Mouse (Mus musculus) limb, embryonic 14.5 days (tissue): ENCODE data around the gene Rpn2. TPM values are rescaled to one million over a fixed set of nuclear protein-coding genes. Genes with fewer than 3 reads are reported as not detected.

Experiments used
- ATAC-seq: fragments of 200-750 bp; cut with Nextera tagmentation; 2 replicates; pipeline ENCODE4 v1.8.0; 2017; ENCODE audit warnings: low read depth, moderate number of reproducible peaks, moderate TSS enrichment; ENCODE audit not compliant: low FRiP score
- DNase-seq: peaks from one replicate; pipeline ENCODE4 v3.0.0-alpha.2; 2015; ENCODE audit warnings: low spot score
- H3K27ac ChIP-seq: fragments of 300-500 bp; sonication (generic); replicated peaks from 2 replicates; pipeline ENCODE4 v1.5.1; 2014; ENCODE audit warnings: low read depth, mild to moderate bottlenecking, low read length, moderate library complexity, mixed read lengths
- H3K27me3 ChIP-seq: fragments of 300-500 bp; sonication (generic); 2 replicates; pipeline ENCODE4 v1.6.1; 2014; ENCODE audit warnings: low read length, mixed read lengths; ENCODE audit not compliant: control insufficient read depth, insufficient read depth
- H3K36me3 ChIP-seq: fragments of 300-500 bp; sonication (generic); 2 replicates; pipeline ENCODE4 v1.6.1; 2014; ENCODE audit warnings: mild to moderate bottlenecking, low read length, moderate library complexity, mixed read lengths; ENCODE audit not compliant: control insufficient read depth, insufficient read depth
- H3K4me1 ChIP-seq: fragments of 300-500 bp; sonication (generic); 2 replicates; pipeline ENCODE4 v1.6.1; 2014; ENCODE audit warnings: antibody characterized with exemption, low read length, mixed read lengths; ENCODE audit not compliant: control insufficient read depth, insufficient read depth
- H3K4me2 ChIP-seq: fragments of 300-500 bp; sonication (generic); replicated peaks from 2 replicates; pipeline ENCODE4 v1.6.1; 2014; ENCODE audit warnings: low read depth, mild to moderate bottlenecking, low read length, moderate library complexity; ENCODE audit not compliant: severe bottlenecking
- H3K4me3 ChIP-seq: fragments of 300-500 bp; sonication (generic); replicated peaks from 2 replicates; pipeline ENCODE4 v1.5.1; 2014; ENCODE audit warnings: low read length
- H3K9ac ChIP-seq: fragments of 300-500 bp; sonication (generic); 2 replicates; pipeline ENCODE4 v1.6.1; 2014; ENCODE audit warnings: mild to moderate bottlenecking, low read depth, low read length, moderate library complexity; ENCODE audit not compliant: severe bottlenecking
- H3K9me3 ChIP-seq: fragments of 300-500 bp; sonication (generic); 2 replicates; pipeline ENCODE4 v1.6.1; 2016; ENCODE audit warnings: low read length; ENCODE audit not compliant: control insufficient read depth
- POLR2A ChIP-seq: fragments of 200-500 bp; IDR thresholded peaks from 2 replicates; pipeline ENCODE4 v1.8.0; 2012; ENCODE audit warnings: inconsistent platforms, mild to moderate bottlenecking, moderate library complexity, borderline replicate concordance; ENCODE audit not compliant: insufficient read depth, insufficient read length; ENCODE audit errors: extremely low read depth
- WGBS: fragments of 180-500 bp; shearing (Covaris S2); extraction: QIAGEN DNeasy Blood & Tissue Kit; methylation state at CpG from one replicate; pipeline ENCODE4 v1.1.7; 2014; 5-methylcytosine and 5-hydroxymethylcytosine counted together
- polyA plus RNA-seq, 2 experiments: library from polyadenylated mRNA; depleted of rRNA in 1 of 2; stranded (reverse) in 1 of 2; unstranded in 1 of 2; fragments of >200 nt; fragmentation: Nextera tagmentation in 1 of 2; extraction: Ambion mirVana in 1 of 2; gene quantifications; 2 replicates each; pipeline versions ENCODE4 v1.2.1 to v1.2.3; 2012 to 2014

Rpn2 gene
- polyA plus RNA-seq, 2 experiments, result 307 to 329 TPM

DNA sequence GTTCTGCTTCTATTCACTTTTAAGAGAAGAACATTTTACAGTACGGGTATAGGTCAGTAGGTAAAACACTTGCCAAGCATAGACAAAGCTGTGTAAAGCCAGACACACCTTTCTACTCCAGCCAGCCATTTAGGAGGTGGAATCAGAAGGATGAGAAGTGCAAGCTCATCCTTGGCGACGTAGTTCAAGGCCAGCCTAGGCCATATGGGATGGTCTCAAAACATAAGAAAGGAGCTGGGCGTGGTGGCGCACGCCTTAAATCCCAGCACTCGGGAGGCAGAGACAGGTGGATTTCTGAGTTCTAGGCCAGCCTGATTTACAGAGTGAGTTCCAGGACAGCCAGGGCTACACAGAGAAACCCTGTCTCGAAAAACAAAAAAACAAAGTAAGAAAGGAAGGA, 30.8 kb downstream of the Rpn2 start:
- WGBS, result 94% methylated on average over 8 of the region's 8 CpGs
- DNase-seq (no peak), ATAC-seq (no peak)
- no peak overlapping the region for H3K4me3 ChIP-seq
- peaks cover 12% of the 10 kb centered on the region; the same call in 1 of the 2 replicates for H3K4me1 ChIP-seq
- no peak overlapping the region for H3K27ac ChIP-seq
- H3K27me3 ChIP-seq, result no peaks in the 10 kb centered on the region
- peaks cover 73% of the 10 kb centered on the region for H3K36me3 ChIP-seq
- TF ChIP-seq POLR2A, result no peak
- H3K9ac ChIP-seq, result no peak overlapping the region
- no peaks in the 10 kb centered on the region for H3K9me3 ChIP-seq
- H3K4me2 ChIP-seq, result no peak overlapping the region

DNA sequence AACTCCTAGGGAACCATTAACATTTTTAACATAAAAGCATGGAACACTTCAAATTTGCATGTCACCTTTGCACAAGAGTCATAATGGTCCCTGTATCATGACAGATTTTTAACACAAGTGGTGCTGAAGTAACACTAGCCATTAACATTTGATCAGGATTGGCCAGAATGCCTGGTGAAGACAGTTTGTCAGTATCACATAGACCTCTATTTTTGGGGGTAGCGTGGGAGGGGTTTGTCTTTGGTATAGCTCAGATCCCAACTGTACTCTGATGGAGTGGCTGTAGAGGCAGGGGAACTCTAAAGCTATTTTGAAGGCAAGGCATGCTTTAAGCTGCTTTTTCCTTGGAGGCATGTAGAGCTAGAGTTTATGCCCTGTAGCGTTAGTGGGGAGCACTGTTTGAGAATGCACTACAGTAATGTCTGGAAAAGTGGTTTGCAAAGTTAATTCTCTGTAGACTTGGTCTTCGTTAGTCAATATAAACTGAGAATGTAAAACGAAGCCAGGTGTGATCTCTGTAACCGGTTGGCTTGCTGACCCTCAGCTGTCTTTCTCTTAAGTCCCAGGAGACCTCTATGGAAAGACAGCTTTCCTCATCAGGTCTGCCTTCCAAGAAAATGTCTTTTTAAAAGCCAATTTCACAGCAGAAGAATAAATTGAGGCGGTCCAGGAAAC, 32.3 kb downstream of the Rpn2 start:
- no peak overlapping the region for H3K9ac ChIP-seq
- no peak overlapping the region for H3K4me3 ChIP-seq
- ATAC-seq, result peak; percentile 56; the same call in 1 of the 2 replicates
- H3K27ac ChIP-seq, result no peak overlapping the region
- H3K36me3 ChIP-seq, result peaks cover 81% of the 10 kb centered on the region
- peak; percentile 41 for DNase-seq
- H3K9me3 ChIP-seq, result no peaks in the 10 kb centered on the region
- no peak overlapping the region for H3K4me2 ChIP-seq
- TF ChIP-seq POLR2A, result no peak
- no peaks in the 10 kb centered on the region for H3K27me3 ChIP-seq
- H3K4me1 ChIP-seq, result peaks cover 6% of the 10 kb centered on the region; the same call in 1 of the 2 replicates
- WGBS, result 76% methylated on average over 6 of the region's 6 CpGs

DNA sequence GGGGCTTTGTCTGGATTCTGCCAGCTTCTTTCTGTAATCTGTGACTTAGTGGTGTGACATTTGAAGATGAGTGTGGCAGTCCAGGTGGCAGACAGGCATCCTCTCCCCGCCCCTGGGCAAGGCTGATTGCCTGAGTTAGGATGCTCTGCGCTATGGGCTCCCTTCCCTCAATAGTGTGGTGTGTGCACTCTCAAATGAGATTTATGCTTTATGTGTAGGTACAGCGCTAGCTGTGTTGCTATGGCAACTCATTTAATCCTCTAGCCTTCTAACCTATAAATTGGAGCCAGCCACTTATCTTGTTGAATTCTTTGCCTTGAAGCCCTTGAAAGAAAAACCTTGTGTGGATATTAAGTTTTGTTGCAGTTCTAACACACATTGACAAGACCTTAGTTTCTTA, 34.9 kb downstream of the Rpn2 start:
- TF ChIP-seq POLR2A, result no peak
- H3K4me3 ChIP-seq, result no peak overlapping the region
- no peak overlapping the region for H3K27ac ChIP-seq
- ATAC-seq (no peak), DNase-seq (no peak)
- no peak overlapping the region for H3K4me2 ChIP-seq
- no peaks in the 10 kb centered on the region for H3K4me1 ChIP-seq
- H3K9me3 ChIP-seq, result no peaks in the 10 kb centered on the region
- H3K36me3 ChIP-seq, result peaks cover 95% of the 10 kb centered on the region
- 77% methylated on average over 3 of the region's 3 CpGs for WGBS
- no peaks in the 10 kb centered on the region for H3K27me3 ChIP-seq
- no peak overlapping the region for H3K9ac ChIP-seq

DNA sequence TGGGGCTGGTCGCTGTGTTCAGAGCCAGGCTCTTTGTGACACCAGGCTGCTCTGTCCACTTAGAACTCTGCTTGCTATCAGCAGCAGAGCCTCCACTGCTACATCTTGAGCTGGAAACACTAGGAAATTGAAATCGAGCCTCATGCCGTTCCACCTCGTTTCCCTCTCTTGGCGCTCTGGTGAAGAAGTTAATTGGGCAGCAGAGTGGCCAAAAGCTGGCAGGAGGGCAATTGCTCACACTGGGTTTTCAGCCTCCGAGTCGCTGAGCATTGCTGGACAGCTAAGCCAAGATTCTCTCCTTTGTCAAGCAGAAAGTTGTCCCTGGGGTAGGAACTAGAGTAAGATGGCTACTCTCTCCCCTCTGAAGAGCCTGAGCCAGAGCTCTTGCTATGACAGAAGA, 35.5 kb downstream of the Rpn2 start:
- Histone ChIP-seq H3K4me3 (no peak overlapping the region), H3K9me3 (no peaks in the 10 kb centered on the region), H3K4me1 (no peaks in the 10 kb centered on the region), H3K36me3 (peaks cover 91% of the 10 kb centered on the region), H3K27ac (no peak overlapping the region), H3K4me2 (no peak overlapping the region), H3K27me3 (no peaks in the 10 kb centered on the region), H3K9ac (no peak overlapping the region)
- DNase-seq, result no peak
- TF ChIP-seq POLR2A, result no peak
- WGBS, result 71% methylated on average over 7 of the region's 7 CpGs
- ATAC-seq, result no peak

DNA sequence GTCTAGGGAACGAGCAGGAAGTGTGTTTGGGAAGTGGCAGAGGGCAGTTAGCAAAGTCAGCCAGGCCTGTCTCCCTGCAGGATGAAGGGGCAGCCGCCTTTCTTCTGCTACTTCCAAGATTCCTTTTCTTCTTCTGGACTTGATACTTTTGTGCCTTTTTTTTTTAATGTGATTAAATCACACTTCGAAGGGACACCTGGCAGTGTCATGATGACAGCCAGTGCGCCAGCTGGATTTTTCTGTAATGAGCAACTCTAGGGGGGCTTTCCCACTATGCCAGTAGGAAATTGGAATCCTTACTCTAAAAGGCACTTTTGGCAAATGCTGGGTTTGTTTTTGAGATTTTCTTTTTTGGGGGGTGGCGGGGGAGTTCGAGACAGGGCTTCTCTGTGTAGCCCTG, 36.7 kb downstream of the Rpn2 start:
- DNase-seq (no peak), ATAC-seq (no peak)
- Histone ChIP-seq H3K4me1 (no peaks in the 10 kb centered on the region), H3K4me2 (no peak overlapping the region), H3K27ac (no peak overlapping the region), H3K9me3 (no peaks in the 10 kb centered on the region), H3K9ac (no peak overlapping the region), H3K4me3 (no peak overlapping the region), H3K36me3 (peaks cover 91% of the 10 kb centered on the region), H3K27me3 (no peaks in the 10 kb centered on the region)
- no peak for TF ChIP-seq POLR2A
- 80% methylated on average over 6 of the region's 6 CpGs for WGBS

DNA sequence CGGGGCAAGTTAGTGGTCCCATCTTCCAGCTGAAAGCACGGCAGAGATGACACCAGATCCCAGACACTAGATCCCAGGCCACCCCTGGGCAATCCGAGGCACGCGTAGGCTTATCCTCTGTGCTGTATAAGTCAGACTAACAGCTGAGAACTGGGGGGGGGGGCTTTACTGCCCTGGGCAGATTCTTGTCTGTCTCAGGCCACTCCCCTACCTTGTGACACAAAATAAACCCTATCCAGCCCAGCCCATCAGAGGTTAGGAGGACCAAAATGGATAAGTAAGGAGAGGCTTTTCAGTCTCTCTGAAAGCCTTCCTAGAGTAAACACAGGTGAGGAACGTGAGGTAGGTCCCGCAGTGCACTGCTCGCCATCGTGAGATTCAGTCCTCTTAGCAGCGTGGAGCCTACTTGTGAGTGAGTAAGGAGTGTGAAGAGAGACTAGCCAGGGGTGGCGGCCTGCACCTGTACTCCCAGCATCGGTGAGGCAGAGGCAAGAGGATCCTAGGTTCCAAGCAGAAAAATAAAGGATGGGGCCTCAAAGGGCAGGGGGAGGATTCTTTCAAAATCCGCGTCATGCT, 37.6 kb downstream of the Rpn2 start:
- Histone ChIP-seq H3K9ac (no peak overlapping the region), H3K27me3 (no peaks in the 10 kb centered on the region), H3K27ac (no peak overlapping the region), H3K4me2 (no peak overlapping the region), H3K9me3 (no peaks in the 10 kb centered on the region), H3K4me3 (no peak overlapping the region), H3K36me3 (peaks cover 94% of the 10 kb centered on the region), H3K4me1 (no peaks in the 10 kb centered on the region)
- no peak for ATAC-seq
- no peak for DNase-seq
- TF ChIP-seq POLR2A, result no peak
- WGBS, result 80% methylated on average over 14 of the region's 14 CpGs
